Mouse (Mus musculus): ENCODE data around the gene Nme9. TPM values are rescaled to one million over a fixed set of nuclear protein-coding genes. Genes with fewer than 3 reads are reported as not detected.
A peak's percentile ranks its signal among the peaks of the same experiment; 100 is the strongest.

Nme9 gene
- polyA plus RNA-seq, 1 experiment from 2014 or later: not detected

DNA sequence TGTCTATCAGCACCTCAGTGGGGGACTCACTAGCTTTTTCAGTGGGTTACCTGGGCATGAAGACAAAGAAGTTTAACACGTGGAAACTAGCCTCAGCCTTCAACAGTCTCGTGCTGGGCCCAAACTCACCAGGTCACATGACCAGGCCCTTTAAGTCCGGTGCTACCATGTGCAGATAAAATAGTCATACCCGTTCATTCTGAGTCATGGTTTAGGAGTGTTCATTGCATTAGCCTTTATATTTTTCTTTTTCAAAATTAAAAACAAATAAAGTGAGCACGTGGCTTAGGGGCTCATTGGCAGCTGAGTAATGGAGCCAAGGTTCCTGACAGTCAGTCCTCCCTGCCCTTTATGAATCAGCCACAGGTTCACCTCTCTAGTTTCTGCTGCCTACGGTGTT, 20.5 kb upstream of the Nme9 start:
- DNase-seq (no peak), ATAC-seq (ENCODE audit: insufficient read depth) (no peak)
- no peak overlapping the region for H3K4me3 ChIP-seq (ENCODE audit: low read depth, low read length)

GRCm38 (mm10) chr9:99431346-99431745, 19.9 kb upstream of the Nme9 start:
- H3K4me1 ChIP-seq (ENCODE audit: insufficient read depth): no peaks in the 10 kb centered on the region
- no peaks in the 10 kb centered on the region for H3K27me3 ChIP-seq (ENCODE audit: insufficient read depth, low read length)
- no peak for DNase-seq
- TF ChIP-seq CTCF (IDR thresholded peaks at IDR 0.05; ENCODE audit: low read depth): no peak
- no peak overlapping the region for H3K4me3 ChIP-seq (ENCODE audit: low read depth, low read length)
- H3K27ac ChIP-seq (ENCODE audit: low read depth): no peak overlapping the region
- no peaks in the 10 kb centered on the region for H3K9me3 ChIP-seq (ENCODE audit: low read depth, low read length)
- H3K4me2 ChIP-seq: no peak overlapping the region
- ATAC-seq (ENCODE audit: insufficient read depth): no peak
- H3K9ac ChIP-seq: no peak overlapping the region
- WGBS: 92% methylated on average over 8 of the region's 8 CpGs
- no peaks in the 10 kb centered on the region for H3K36me3 ChIP-seq (ENCODE audit: insufficient read depth)

More for the DNA sequence above, 20.5 kb upstream of the Nme9 start:
- Histone ChIP-seq H3K4me1 (ENCODE audit: insufficient read depth) (no peaks in the 10 kb centered on the region), H3K27ac (ENCODE audit: low read depth) (no peak overlapping the region), H3K4me2 (no peak overlapping the region), H3K9me3 (ENCODE audit: low read depth, low read length) (no peaks in the 10 kb centered on the region), H3K9ac (no peak overlapping the region), H3K27me3 (ENCODE audit: insufficient read depth, low read length) (no peaks in the 10 kb centered on the region), H3K36me3 (ENCODE audit: insufficient read depth) (no peaks in the 10 kb centered on the region)
- TF ChIP-seq CTCF (IDR thresholded peaks at IDR 0.05; ENCODE audit: low read depth): no peak
- WGBS: 70% methylated on average over 6 of the region's 6 CpGs

DNA sequence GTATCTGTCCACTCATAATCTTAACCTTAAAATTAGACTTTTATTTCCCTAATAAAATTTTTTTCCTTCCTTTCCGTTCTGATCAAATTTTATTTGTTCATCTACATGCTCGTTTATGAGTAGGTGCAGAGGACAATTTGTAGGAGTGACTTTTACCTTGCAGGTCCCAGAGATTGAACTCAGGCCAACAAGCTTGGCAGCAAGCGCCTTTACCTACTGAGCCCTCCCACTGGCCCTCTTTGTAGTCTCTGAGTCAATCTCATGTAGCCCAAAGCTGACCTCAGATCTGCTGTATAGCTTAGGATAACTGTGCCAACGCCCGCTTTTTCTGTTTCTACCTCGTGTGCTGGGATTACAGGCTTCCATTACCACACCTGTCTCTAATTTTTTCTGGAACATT, 19.3 kb upstream of the Nme9 start:
- Histone ChIP-seq H3K27ac (ENCODE audit: low read depth) (no peak overlapping the region), H3K36me3 (ENCODE audit: insufficient read depth) (no peaks in the 10 kb centered on the region), H3K4me1 (ENCODE audit: insufficient read depth) (no peaks in the 10 kb centered on the region), H3K9me3 (ENCODE audit: low read depth, low read length) (no peaks in the 10 kb centered on the region), H3K27me3 (ENCODE audit: insufficient read depth, low read length) (no peaks in the 10 kb centered on the region), H3K4me3 (ENCODE audit: low read depth, low read length) (no peak overlapping the region), H3K4me2 (no peak overlapping the region), H3K9ac (no peak overlapping the region)
- no peak for TF ChIP-seq CTCF (IDR thresholded peaks at IDR 0.05; ENCODE audit: low read depth)
- no peak for ATAC-seq (ENCODE audit: insufficient read depth)
- WGBS: 82% methylated on average over 6 of the region's 6 CpGs
- no peak for DNase-seq

DNA sequence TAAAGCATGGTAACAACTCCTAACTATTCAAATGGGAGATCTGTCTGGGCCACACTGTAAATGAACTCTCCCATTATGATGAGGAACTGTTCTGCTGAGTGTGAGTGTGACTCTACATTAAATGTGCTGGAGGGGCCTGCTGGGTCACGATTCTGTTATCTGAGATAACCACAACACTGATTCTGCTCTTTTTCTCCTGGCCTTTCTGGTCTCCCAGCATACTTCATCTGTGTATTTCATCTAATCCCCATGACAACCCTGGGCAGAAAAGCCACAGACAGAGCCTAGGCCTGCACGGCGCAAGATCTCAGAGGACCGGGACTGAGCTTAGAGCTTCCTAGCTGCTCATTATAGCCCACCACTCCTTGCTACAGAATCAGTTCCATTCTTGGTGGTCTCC, 18.8 kb upstream of the Nme9 start:
- ATAC-seq (ENCODE audit: insufficient read depth): no peak
- Histone ChIP-seq H3K9ac (no peak overlapping the region), H3K27me3 (ENCODE audit: insufficient read depth, low read length) (peaks cover 2% of the 10 kb centered on the region; the same call in 1 of the 2 replicates), H3K36me3 (ENCODE audit: insufficient read depth) (no peaks in the 10 kb centered on the region), H3K4me1 (ENCODE audit: insufficient read depth) (no peaks in the 10 kb centered on the region), H3K4me2 (no peak overlapping the region), H3K4me3 (ENCODE audit: low read depth, low read length) (no peak overlapping the region), H3K9me3 (ENCODE audit: low read depth, low read length) (no peaks in the 10 kb centered on the region), H3K27ac (ENCODE audit: low read depth) (no peak overlapping the region)
- WGBS: 76% methylated on average over 4 of the region's 4 CpGs
- no peak for TF ChIP-seq CTCF (IDR thresholded peaks at IDR 0.05; ENCODE audit: low read depth)
- DNase-seq: no peak

DNA sequence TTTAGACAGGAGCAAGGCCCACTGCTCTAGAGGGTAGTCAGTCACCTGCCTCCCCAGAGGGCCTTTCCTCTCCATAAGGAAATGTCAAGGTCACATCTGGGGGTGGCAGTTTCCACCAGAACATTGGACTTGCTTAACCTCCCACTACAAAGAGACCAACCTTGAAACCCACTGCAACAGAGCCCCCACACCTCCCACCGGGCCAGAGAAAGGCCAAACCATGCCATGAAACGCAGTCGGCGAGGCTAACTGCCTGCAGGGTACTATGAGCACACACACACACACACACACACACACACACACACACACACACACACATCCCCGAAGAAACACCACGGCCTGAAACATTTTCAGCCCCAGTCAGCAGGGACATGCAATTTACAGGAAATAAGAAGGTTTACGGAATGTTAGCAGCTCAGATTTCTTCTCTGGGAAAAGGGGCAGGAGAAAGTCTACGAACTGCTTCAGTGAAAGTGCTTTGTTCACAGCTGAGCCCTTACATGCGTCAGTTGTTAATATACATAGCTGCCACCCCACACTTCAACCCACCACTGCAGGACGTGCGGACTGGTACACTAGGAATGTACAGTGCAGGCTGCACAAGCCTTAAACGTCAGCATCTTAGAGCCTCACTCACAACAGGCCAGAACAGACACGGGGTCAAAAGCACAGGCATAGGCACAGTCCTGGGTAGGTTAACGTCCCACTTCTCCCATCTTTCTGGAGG, 16.2 kb upstream of the Nme9 start:
- Histone ChIP-seq H3K4me3 (ENCODE audit: low read depth, low read length) (peak overlapping the region; percentile 70), H3K4me1 (ENCODE audit: insufficient read depth) (0 out of 2 replicates have a peak, but pooled peaks cover 3% of the 10 kb centered on the region), H3K27ac (ENCODE audit: low read depth) (0 out of 2 replicates have a peak overlapping the region, but pooled peaks have one; percentile 18), H3K27me3 (ENCODE audit: insufficient read depth, low read length) (peaks cover 18% of the 10 kb centered on the region; the same call in 1 of the 2 replicates), H3K4me2 (peak overlapping the region; percentile 91), H3K9me3 (ENCODE audit: low read depth, low read length) (no peaks in the 10 kb centered on the region), H3K9ac (peak overlapping the region; percentile 70), H3K36me3 (ENCODE audit: insufficient read depth) (no peaks in the 10 kb centered on the region)
- no peak for TF ChIP-seq CTCF (IDR thresholded peaks at IDR 0.05; ENCODE audit: low read depth)
- peak; percentile 60 for ATAC-seq (ENCODE audit: insufficient read depth)
- WGBS: 26% methylated on average over 14 of the region's 14 CpGs
- peak; percentile 51 for DNase-seq

GRCm38 (mm10) chr9:99435619-99436181, 15.6 kb upstream of the Nme9 start:
- DNase-seq (peak; percentile 49), ATAC-seq (ENCODE audit: insufficient read depth) (peak; percentile 42)
- Histone ChIP-seq H3K4me3 (ENCODE audit: low read depth, low read length) (peak overlapping the region; percentile 70), H3K27me3 (ENCODE audit: insufficient read depth, low read length) (peaks cover 18% of the 10 kb centered on the region; the same call in 1 of the 2 replicates), H3K27ac (ENCODE audit: low read depth) (0 out of 2 replicates have a peak overlapping the region, but pooled peaks have one; percentile 30), H3K36me3 (ENCODE audit: insufficient read depth) (no peaks in the 10 kb centered on the region), H3K4me1 (ENCODE audit: insufficient read depth) (0 out of 2 replicates have a peak, but pooled peaks cover 3% of the 10 kb centered on the region), H3K9me3 (ENCODE audit: low read depth, low read length) (no peaks in the 10 kb centered on the region), H3K4me2 (peak overlapping the region; percentile 91), H3K9ac (peak overlapping the region; percentile 70)
- WGBS: 17% methylated on average over 16 of the region's 16 CpGs
- TF ChIP-seq CTCF (IDR thresholded peaks at IDR 0.05; ENCODE audit: low read depth): no peak
